Mouse (Mus musculus) forebrain, embryonic 15.5 days (tissue): ENCODE data around the gene Ccnt1. TPM values are rescaled to one million over a fixed set of nuclear protein-coding genes. Genes with fewer than 3 reads are reported as not detected.

Experiments
- ATAC-seq: fragments of 200-750 bp; cut with Nextera tagmentation; replicated peaks from 2 replicates; pipeline ENCODE4 v1.8.0; 2017; ENCODE audit warnings: mild to moderate bottlenecking, moderate TSS enrichment, moderate library complexity
- H3K27ac ChIP-seq: fragments of 300-500 bp; sonication (generic); replicated peaks from 2 replicates; pipeline ENCODE4 v1.5.1; 2015; ENCODE audit warnings: mild to moderate bottlenecking, inconsistent platforms
- H3K27me3 ChIP-seq: fragments of 300-500 bp; sonication (generic); 2 replicates; pipeline ENCODE4 v1.6.1; 2015; ENCODE audit warnings: inconsistent platforms
- H3K36me3 ChIP-seq: fragments of 300-500 bp; sonication (generic); 2 replicates; pipeline ENCODE4 v1.6.1; 2015; ENCODE audit warnings: mild to moderate bottlenecking, inconsistent platforms
- H3K4me1 ChIP-seq: fragments of 300-500 bp; sonication (generic); 2 replicates; pipeline ENCODE4 v1.6.1; 2015; ENCODE audit warnings: inconsistent platforms
- H3K4me2 ChIP-seq: fragments of 300-500 bp; sonication (generic); replicated peaks from 2 replicates; pipeline ENCODE4 v1.6.1; 2015; ENCODE audit warnings: mild to moderate bottlenecking, inconsistent platforms
- H3K4me3 ChIP-seq: fragments of 300-500 bp; sonication (generic); 2 replicates; pipeline ENCODE4 v1.5.1; 2015; ENCODE audit warnings: mild to moderate bottlenecking, inconsistent platforms
- H3K9ac ChIP-seq: fragments of 300-500 bp; sonication (generic); replicated peaks from 2 replicates; pipeline ENCODE4 v1.6.1; 2015; ENCODE audit warnings: mild to moderate bottlenecking, inconsistent platforms
- H3K9me3 ChIP-seq: fragments of 300-500 bp; sonication (generic); 2 replicates; pipeline ENCODE4 v1.6.1; 2016; ENCODE audit warnings: inconsistent platforms
- WGBS: fragments of 180-500 bp; shearing (Covaris S2); methylation state at CpG from one replicate; pipeline ENCODE4 v1.1.7; 2015; ENCODE audit warnings: mixed read lengths; 5-methylcytosine and 5-hydroxymethylcytosine counted together
- polyA plus RNA-seq: library from polyadenylated mRNA; unstranded; fragments of >200 nt; fragmentation: Nextera tagmentation; extraction: Ambion mirVana; gene quantifications from 2 replicates; pipeline ENCODE4 v1.2.1, GENCODE M21; 2015

Gene Ccnt1
- polyA plus RNA-seq, 1 experiment from 2014 or later, result 66.5 TPM

DNA sequence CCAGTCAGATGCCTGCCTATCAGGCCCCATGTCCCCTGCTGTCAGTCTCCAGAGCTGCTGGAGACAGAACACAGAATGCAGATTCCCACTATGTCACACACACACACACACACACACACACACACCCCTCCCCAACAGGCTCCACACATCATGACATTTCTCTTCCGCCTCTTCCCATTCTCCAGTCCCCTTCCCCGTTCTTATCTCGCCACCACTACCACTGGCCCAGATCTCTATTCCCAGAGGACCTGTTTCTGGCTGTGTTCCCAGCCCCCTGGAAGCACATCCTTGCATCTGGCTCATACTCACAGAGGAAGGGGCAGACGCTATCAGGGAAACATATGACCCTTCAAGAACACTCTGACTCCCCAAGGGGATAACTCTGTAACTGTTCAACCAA lies 36.8 kb upstream of the Ccnt1 start:
- H3K36me3 ChIP-seq, result peaks cover 9% of the 10 kb centered on the region; the same call in 1 of the 2 replicates
- H3K4me2 ChIP-seq, result peak overlapping the region; percentile 90
- no peaks in the 10 kb centered on the region for H3K9me3 ChIP-seq
- H3K27ac ChIP-seq, result 0 out of 2 replicates have a peak overlapping the region, but pooled peaks have one; percentile 31
- H3K27me3 ChIP-seq, result no peaks in the 10 kb centered on the region
- peaks cover 39% of the 10 kb centered on the region for H3K4me1 ChIP-seq
- no peak for ATAC-seq
- H3K4me3 ChIP-seq, result peak overlapping the region; percentile 83; the same call in 1 of the 2 replicates
- H3K9ac ChIP-seq, result peak overlapping the region; percentile 92
- WGBS, result 30% methylated on average over 4 of the region's 4 CpGs

- Histone ChIP-seq H3K27ac (no peak overlapping the region), H3K9ac (no peak overlapping the region), H3K9me3 (no peaks in the 10 kb centered on the region), H3K27me3 (no peaks in the 10 kb centered on the region), H3K4me2 (no peak overlapping the region), H3K4me3 (no peak overlapping the region), H3K36me3 (peaks cover 12% of the 10 kb centered on the region; the same call in 1 of the 2 replicates), H3K4me1 (peaks cover 47% of the 10 kb centered on the region)
- ATAC-seq, result no peak
- 69% methylated on average over 9 of the region's 9 CpGs for WGBS
Measured at GRCm38 (mm10) chr15:98606739-98607138, 36.0 kb upstream of the Ccnt1 start.

DNA sequence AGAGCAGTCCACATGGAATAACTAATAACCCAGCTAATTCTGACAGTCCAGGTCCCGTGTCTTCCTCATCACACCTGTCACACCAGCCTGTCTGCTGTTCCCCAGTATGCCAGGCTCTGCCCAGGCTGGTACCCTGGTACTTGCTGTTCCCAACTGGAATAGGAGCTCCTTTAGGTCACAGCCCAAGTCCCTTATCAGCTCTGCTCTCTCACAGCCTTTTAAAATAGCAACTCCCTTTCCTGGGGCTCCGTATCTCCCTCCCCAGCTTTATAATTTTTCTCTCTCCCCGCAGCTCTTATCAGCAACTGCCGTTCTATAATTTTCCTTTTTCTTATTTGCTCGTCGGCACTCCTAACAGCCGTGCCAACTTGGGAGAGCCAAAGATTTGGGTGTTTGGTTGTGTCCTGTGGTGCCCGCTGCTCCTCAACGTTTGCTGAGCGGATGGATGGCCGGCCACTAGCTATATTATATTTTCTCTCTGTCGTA lies 35.4 kb upstream of the Ccnt1 start:
- no peak overlapping the region for H3K4me2 ChIP-seq
- WGBS, result 89% methylated on average over 12 of the region's 12 CpGs
- ATAC-seq, result no peak
- H3K27me3 ChIP-seq, result no peaks in the 10 kb centered on the region
- no peaks in the 10 kb centered on the region for H3K9me3 ChIP-seq
- H3K36me3 ChIP-seq, result peaks cover 16% of the 10 kb centered on the region; the same call in 1 of the 2 replicates
- H3K27ac ChIP-seq, result no peak overlapping the region
- H3K9ac ChIP-seq, result no peak overlapping the region
- peaks cover 47% of the 10 kb centered on the region for H3K4me1 ChIP-seq
- no peak overlapping the region for H3K4me3 ChIP-seq

DNA sequence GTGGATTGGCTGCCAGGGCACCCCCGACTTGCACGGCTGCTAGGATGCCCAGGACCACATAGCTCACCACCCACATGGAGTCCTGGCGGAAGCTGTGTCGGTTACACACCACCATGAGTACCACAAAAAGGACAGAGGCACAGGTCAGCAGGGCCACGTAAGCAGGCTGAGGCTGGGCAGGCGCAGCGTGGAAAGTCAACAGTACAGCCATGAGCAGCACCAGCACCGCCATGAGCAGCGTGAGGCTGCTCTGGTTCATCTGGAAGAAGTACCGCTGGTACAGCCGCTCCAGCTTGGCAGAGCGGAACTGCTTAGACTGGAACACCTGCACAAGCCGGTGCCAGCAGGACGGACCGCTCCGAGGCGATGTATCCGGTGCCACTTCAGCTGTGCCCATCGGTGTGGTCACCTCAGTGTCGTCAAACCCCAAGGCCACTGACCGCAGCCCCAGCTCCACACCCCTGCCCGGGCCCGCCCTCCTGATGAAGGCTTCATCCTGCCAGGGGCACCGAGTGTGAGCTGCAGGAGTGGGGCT lies 33.4 kb upstream of the Ccnt1 start:
- H3K27me3 ChIP-seq, result no peaks in the 10 kb centered on the region
- H3K4me1 ChIP-seq, result peaks cover 42% of the 10 kb centered on the region
- no peak overlapping the region for H3K4me2 ChIP-seq
- H3K9me3 ChIP-seq, result no peaks in the 10 kb centered on the region
- H3K36me3 ChIP-seq, result peaks cover 31% of the 10 kb centered on the region; the same call in 1 of the 2 replicates
- ATAC-seq, result no peak
- no peak overlapping the region for H3K27ac ChIP-seq
- WGBS, result 93% methylated on average over 24 of the region's 24 CpGs
- no peak overlapping the region; the same call in 1 of the 2 replicates for H3K9ac ChIP-seq
- no peak overlapping the region for H3K4me3 ChIP-seq

GRCm38 (mm10) chr15:98602921-98603458 lies 32.3 kb upstream of the Ccnt1 start:
- no peak for ATAC-seq
- WGBS, result 57% methylated on average over 4 of the region's 4 CpGs
- Histone ChIP-seq H3K9ac (no peak overlapping the region), H3K36me3 (peaks cover 40% of the 10 kb centered on the region), H3K4me3 (no peak overlapping the region), H3K27ac (no peak overlapping the region), H3K27me3 (no peaks in the 10 kb centered on the region), H3K9me3 (no peaks in the 10 kb centered on the region), H3K4me1 (peaks cover 34% of the 10 kb centered on the region), H3K4me2 (no peak overlapping the region)

DNA sequence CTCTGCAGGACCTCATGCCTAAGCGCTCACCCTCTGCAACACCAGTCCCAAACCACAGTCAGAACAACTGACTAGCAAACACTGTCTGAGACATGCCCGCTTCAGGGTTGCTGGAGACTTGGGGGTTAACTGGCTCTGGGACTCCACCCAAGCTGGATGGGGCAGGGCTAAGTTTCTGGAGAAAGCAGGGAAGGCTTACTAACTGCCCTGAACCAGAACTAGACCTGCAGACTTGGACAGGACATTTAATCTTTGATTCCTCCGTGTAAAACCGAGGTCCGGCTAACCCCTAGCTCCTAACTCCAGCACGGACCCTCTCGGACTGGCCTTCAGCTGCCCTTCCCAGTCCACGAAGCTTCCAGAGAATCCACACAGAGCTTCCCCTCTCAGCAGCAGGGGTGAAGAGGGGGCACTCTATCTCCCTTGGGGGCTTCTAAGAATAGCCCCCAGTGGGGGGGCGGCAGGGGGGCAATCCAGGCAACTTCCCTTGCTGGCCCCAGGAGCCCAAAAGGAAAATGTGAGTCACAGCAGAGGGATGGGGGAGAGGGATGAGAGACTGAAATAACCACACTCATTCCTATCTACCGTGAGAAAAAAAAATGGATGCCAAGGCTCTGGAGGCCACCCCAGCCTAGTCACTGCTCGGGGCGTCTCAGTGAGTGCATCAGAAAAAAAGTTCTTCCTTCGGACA lies 31.6 kb upstream of the Ccnt1 start:
- Histone ChIP-seq H3K4me1 (peaks cover 27% of the 10 kb centered on the region), H3K27me3 (no peaks in the 10 kb centered on the region), H3K27ac (no peak overlapping the region), H3K4me2 (no peak overlapping the region), H3K9ac (peak overlapping the region; percentile 28), H3K9me3 (no peaks in the 10 kb centered on the region), H3K4me3 (no peak overlapping the region), H3K36me3 (peaks cover 46% of the 10 kb centered on the region)
- WGBS, result 74% methylated on average over 13 of the region's 13 CpGs
- ATAC-seq, result no peak

GRCm38 (mm10) chr15:98601832-98602190 lies 31.1 kb upstream of the Ccnt1 start:
- H3K27ac ChIP-seq, result no peak overlapping the region
- no peak for ATAC-seq

DNA sequence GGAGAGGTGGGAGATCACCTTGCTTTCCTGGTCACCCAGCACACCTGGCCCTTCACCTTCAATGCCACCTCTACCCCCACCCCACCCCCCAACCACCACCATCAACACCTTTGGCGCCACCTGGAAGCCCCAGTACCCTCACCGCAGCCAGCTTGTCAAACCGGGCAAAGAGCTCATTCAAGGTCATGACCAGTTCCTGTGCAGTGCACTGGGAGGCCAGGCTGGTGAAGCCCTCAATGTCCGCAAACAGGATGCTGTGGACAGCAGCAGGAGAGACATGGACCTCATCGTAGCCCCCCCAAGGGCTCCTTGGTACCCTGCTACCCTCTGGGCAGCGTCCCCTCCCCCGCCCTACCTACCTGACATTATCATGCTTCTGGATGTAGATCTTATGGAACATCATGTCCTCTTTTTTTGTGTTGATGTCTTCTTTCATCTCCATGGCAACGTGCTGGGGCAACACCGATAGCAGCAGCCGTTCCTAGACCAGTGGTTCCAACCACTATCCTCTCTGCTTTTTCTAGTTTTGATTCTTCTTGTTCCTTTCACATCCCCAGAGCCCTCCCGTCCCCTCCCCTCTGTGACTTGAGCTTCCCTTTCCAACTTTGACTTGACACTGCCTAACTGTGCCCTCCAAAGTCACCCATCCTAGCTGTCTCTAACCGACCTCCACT lies 29.4 kb upstream of the Ccnt1 start:
- H3K27ac ChIP-seq, result no peak overlapping the region
- peaks cover 19% of the 10 kb centered on the region for H3K4me1 ChIP-seq
- H3K9me3 ChIP-seq, result no peaks in the 10 kb centered on the region
- no peak overlapping the region for H3K4me2 ChIP-seq
- whole genome bisulfite sequencing, result 83% methylated on average over 12 of the region's 12 CpGs
- H3K36me3 ChIP-seq, result peaks cover 68% of the 10 kb centered on the region
- ATAC-seq, result no peak
- no peaks in the 10 kb centered on the region for H3K27me3 ChIP-seq
- H3K9ac ChIP-seq, result no peak overlapping the region
- no peak overlapping the region for H3K4me3 ChIP-seq

More at GRCm38 (mm10) chr15:98601832-98602190, 31.1 kb upstream of the Ccnt1 start:
- 82% methylated on average over 7 of the region's 7 CpGs for WGBS
- Histone ChIP-seq H3K36me3 (peaks cover 52% of the 10 kb centered on the region), H3K27me3 (no peaks in the 10 kb centered on the region), H3K9ac (0 out of 2 replicates have a peak overlapping the region, but pooled peaks have one; percentile 28), H3K4me3 (no peak overlapping the region), H3K4me1 (peaks cover 22% of the 10 kb centered on the region), H3K4me2 (no peak overlapping the region), H3K9me3 (no peaks in the 10 kb centered on the region)

DNA sequence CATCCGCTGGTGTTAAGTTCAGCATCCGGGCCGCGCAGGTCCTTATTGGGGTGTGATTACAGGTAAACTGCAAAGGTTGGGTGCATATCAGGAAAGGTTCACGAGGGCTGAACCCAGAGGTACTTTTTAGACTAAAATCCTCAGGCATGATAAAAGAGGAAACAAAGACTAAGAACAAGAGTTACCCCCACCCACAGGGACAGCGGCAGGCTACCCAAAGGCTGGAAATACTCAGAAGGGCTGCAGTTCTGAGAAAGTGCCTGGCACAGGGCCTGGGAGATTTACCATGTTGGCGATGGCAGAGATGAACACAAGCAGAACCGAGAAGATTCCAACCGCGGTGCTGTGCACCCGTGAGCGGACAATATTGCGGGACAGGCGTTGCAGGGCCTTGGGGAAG lies 25.9 kb upstream of the Ccnt1 start:
- Histone ChIP-seq H3K4me1 (no peaks in the 10 kb centered on the region), H3K27ac (no peak overlapping the region), H3K36me3 (peaks cover 89% of the 10 kb centered on the region), H3K9ac (no peak overlapping the region), H3K4me2 (no peak overlapping the region), H3K4me3 (no peak overlapping the region), H3K27me3 (no peaks in the 10 kb centered on the region), H3K9me3 (no peaks in the 10 kb centered on the region)
- no peak for ATAC-seq
- WGBS, result 95% methylated on average over 14 of the region's 14 CpGs

DNA sequence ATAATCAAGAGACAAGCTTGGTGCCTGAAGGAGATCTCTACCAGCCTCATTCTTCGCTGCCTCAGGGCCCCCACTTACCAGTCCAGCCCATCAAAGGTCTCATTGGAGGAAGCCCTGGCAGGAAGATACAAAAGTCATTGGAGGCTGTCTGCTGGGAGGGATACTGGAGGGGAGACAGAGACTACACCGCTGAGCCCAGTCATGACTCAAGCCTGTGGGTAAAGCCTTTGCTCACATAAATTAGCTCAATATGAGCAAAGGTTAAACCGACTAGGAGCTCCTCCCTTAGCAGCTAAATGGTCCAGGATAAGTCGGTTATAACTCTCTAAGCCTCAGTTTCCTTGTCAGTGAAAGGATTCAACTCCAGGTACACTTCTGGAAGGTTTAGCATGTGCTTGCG lies 24.3 kb upstream of the Ccnt1 start:
- Histone ChIP-seq H3K4me1 (no peaks in the 10 kb centered on the region), H3K9ac (no peak overlapping the region), H3K27me3 (no peaks in the 10 kb centered on the region), H3K4me3 (no peak overlapping the region), H3K4me2 (no peak overlapping the region), H3K27ac (no peak overlapping the region), H3K36me3 (peaks cover 91% of the 10 kb centered on the region), H3K9me3 (no peaks in the 10 kb centered on the region)
- ATAC-seq, result no peak
- WGBS, result 93% methylated on average over 5 of the region's 5 CpGs

GRCm38 (mm10) chr15:98594193-98594592 lies 23.5 kb upstream of the Ccnt1 start:
- no peak overlapping the region for H3K4me3 ChIP-seq
- peaks cover 90% of the 10 kb centered on the region for H3K36me3 ChIP-seq
- 80% methylated on average over 19 of the region's 19 CpGs for WGBS
- no peaks in the 10 kb centered on the region for H3K9me3 ChIP-seq
- H3K9ac ChIP-seq, result no peak overlapping the region
- no peak overlapping the region for H3K4me2 ChIP-seq
- no peaks in the 10 kb centered on the region for H3K4me1 ChIP-seq
- no peak overlapping the region for H3K27ac ChIP-seq
- no peaks in the 10 kb centered on the region for H3K27me3 ChIP-seq
- no peak for ATAC-seq

- Histone ChIP-seq H3K9me3 (no peaks in the 10 kb centered on the region), H3K4me1 (no peaks in the 10 kb centered on the region), H3K4me3 (no peak overlapping the region), H3K27ac (no peak overlapping the region), H3K4me2 (no peak overlapping the region), H3K27me3 (no peaks in the 10 kb centered on the region), H3K9ac (no peak overlapping the region), H3K36me3 (peaks cover 65% of the 10 kb centered on the region)
- no peak for ATAC-seq
- WGBS, result 62% methylated on average over 4 of the region's 4 CpGs
Measured at GRCm38 (mm10) chr15:98591396-98591795, 20.7 kb upstream of the Ccnt1 start.
